Mouse (Mus musculus): ENCODE data around the gene Cd5. TPM values are rescaled to one million over a fixed set of nuclear protein-coding genes. Genes with fewer than 3 reads are reported as not detected.

Cd5 gene
- polyA plus RNA-seq, 1 experiment from 2014 or later, result 0.42 TPM

GRCm38 (mm10) chr19:10712646-10713045 lies 26.2 kb downstream of the Cd5 start:
- Histone ChIP-seq H3K36me3 (peaks cover 56% of the 10 kb centered on the region), H3K27ac (no peak overlapping the region), H3K9ac (no peak overlapping the region), H3K4me3 (no peak overlapping the region), H3K27me3 (no peaks in the 10 kb centered on the region), H3K4me2 (no peak overlapping the region), H3K9me3 (no peaks in the 10 kb centered on the region), H3K4me1 (peaks cover 21% of the 10 kb centered on the region)
- 93% methylated on average over 12 of the region's 12 CpGs for WGBS
- ATAC-seq (ENCODE audit: insufficient number of reproducible peaks, insufficient read depth, low FRiP score, low TSS enrichment, low read depth), result no peak

GRCm38 (mm10) chr19:10712194-10712593 lies 26.6 kb downstream of the Cd5 start:
- no peak overlapping the region for H3K4me2 ChIP-seq
- H3K4me3 ChIP-seq, result no peak overlapping the region
- 93% methylated on average over 7 of the region's 7 CpGs for WGBS
- no peaks in the 10 kb centered on the region for H3K9me3 ChIP-seq
- H3K9ac ChIP-seq, result no peak overlapping the region
- H3K27me3 ChIP-seq, result no peaks in the 10 kb centered on the region
- H3K36me3 ChIP-seq, result peaks cover 60% of the 10 kb centered on the region
- peaks cover 21% of the 10 kb centered on the region for H3K4me1 ChIP-seq
- no peak for ATAC-seq (ENCODE audit: insufficient number of reproducible peaks, insufficient read depth, low FRiP score, low TSS enrichment, low read depth)
- H3K27ac ChIP-seq, result no peak overlapping the region

- 87% methylated on average over 4 of the region's 4 CpGs for WGBS
- Histone ChIP-seq H3K9ac (no peak overlapping the region), H3K27me3 (no peaks in the 10 kb centered on the region), H3K4me2 (no peak overlapping the region), H3K4me1 (peaks cover 21% of the 10 kb centered on the region), H3K36me3 (peaks cover 70% of the 10 kb centered on the region), H3K27ac (no peak overlapping the region), H3K4me3 (no peak overlapping the region), H3K9me3 (no peaks in the 10 kb centered on the region)
- no peak for ATAC-seq (ENCODE audit: insufficient number of reproducible peaks, insufficient read depth, low FRiP score, low TSS enrichment, low read depth)
These were observed 28.1 kb downstream of the Cd5 start for GRCm38 (mm10) chr19:10710751-10711150.

GRCm38 (mm10) chr19:10710088-10710511 lies 28.7 kb downstream of the Cd5 start:
- 75% methylated on average over 9 of the region's 9 CpGs for WGBS
- 0 out of 2 replicates have a peak, but pooled peaks have one; percentile 5 for ATAC-seq (ENCODE audit: insufficient number of reproducible peaks, insufficient read depth, low FRiP score, low TSS enrichment, low read depth)
- Histone ChIP-seq H3K4me1 (peaks cover 23% of the 10 kb centered on the region), H3K9ac (no peak overlapping the region), H3K4me3 (no peak overlapping the region), H3K27ac (peak overlapping the region; percentile 68), H3K9me3 (no peaks in the 10 kb centered on the region), H3K36me3 (peaks cover 70% of the 10 kb centered on the region), H3K27me3 (no peaks in the 10 kb centered on the region), H3K4me2 (no peak overlapping the region)

GRCm38 (mm10) chr19:10709360-10710087 lies 29.3 kb downstream of the Cd5 start:
- H3K9ac ChIP-seq, result peak overlapping the region; percentile 51; the same call in 1 of the 2 replicates
- H3K4me1 ChIP-seq, result peaks cover 25% of the 10 kb centered on the region
- H3K27ac ChIP-seq, result peak overlapping the region; percentile 68
- no peaks in the 10 kb centered on the region for H3K9me3 ChIP-seq
- H3K4me2 ChIP-seq, result 0 out of 2 replicates have a peak overlapping the region, but pooled peaks have one; percentile 5
- no peak overlapping the region for H3K4me3 ChIP-seq
- H3K27me3 ChIP-seq, result no peaks in the 10 kb centered on the region
- peak; percentile 56 for ATAC-seq (ENCODE audit: insufficient number of reproducible peaks, insufficient read depth, low FRiP score, low TSS enrichment, low read depth)
- H3K36me3 ChIP-seq, result peaks cover 70% of the 10 kb centered on the region
- 28% methylated on average over 8 of the region's 8 CpGs for WGBS

GRCm38 (mm10) chr19:10708900-10709299 lies 29.9 kb downstream of the Cd5 start:
- 71% methylated on average over 6 of the region's 6 CpGs for WGBS
- no peaks in the 10 kb centered on the region for H3K9me3 ChIP-seq
- H3K36me3 ChIP-seq, result peaks cover 66% of the 10 kb centered on the region
- H3K4me1 ChIP-seq, result peaks cover 20% of the 10 kb centered on the region
- H3K4me2 ChIP-seq, result 0 out of 2 replicates have a peak overlapping the region, but pooled peaks have one; percentile 5
- H3K4me3 ChIP-seq, result no peak overlapping the region
- H3K27me3 ChIP-seq, result no peaks in the 10 kb centered on the region
- peak overlapping the region; percentile 68 for H3K27ac ChIP-seq
- ATAC-seq (ENCODE audit: insufficient number of reproducible peaks, insufficient read depth, low FRiP score, low TSS enrichment, low read depth), result no peak
- peak overlapping the region; percentile 51; the same call in 1 of the 2 replicates for H3K9ac ChIP-seq

- WGBS, result 91% methylated on average over 1 of the region's 1 CpGs
- Histone ChIP-seq H3K4me1 (peaks cover 20% of the 10 kb centered on the region), H3K9me3 (no peaks in the 10 kb centered on the region), H3K27me3 (no peaks in the 10 kb centered on the region), H3K36me3 (peaks cover 62% of the 10 kb centered on the region), H3K9ac (no peak overlapping the region), H3K27ac (no peak overlapping the region), H3K4me3 (no peak overlapping the region), H3K4me2 (no peak overlapping the region)
- no peak for ATAC-seq (ENCODE audit: insufficient number of reproducible peaks, insufficient read depth, low FRiP score, low TSS enrichment, low read depth)
These were observed 30.9 kb downstream of the Cd5 start for GRCm38 (mm10) chr19:10707881-10708280.

- Histone ChIP-seq H3K9ac (no peak overlapping the region), H3K36me3 (peaks cover 57% of the 10 kb centered on the region), H3K4me3 (no peak overlapping the region), H3K4me2 (no peak overlapping the region), H3K27ac (no peak overlapping the region), H3K9me3 (no peaks in the 10 kb centered on the region), H3K27me3 (no peaks in the 10 kb centered on the region), H3K4me1 (peaks cover 20% of the 10 kb centered on the region)
- no peak for ATAC-seq (ENCODE audit: insufficient number of reproducible peaks, insufficient read depth, low FRiP score, low TSS enrichment, low read depth)
- 74% methylated on average over 13 of the region's 13 CpGs for WGBS
These were observed 31.5 kb downstream of the Cd5 start for GRCm38 (mm10) chr19:10707087-10707875.

- Histone ChIP-seq H3K4me2 (no peak overlapping the region), H3K27me3 (no peaks in the 10 kb centered on the region), H3K27ac (no peak overlapping the region), H3K36me3 (peaks cover 30% of the 10 kb centered on the region), H3K9me3 (no peaks in the 10 kb centered on the region), H3K4me1 (peaks cover 34% of the 10 kb centered on the region), H3K9ac (no peak overlapping the region), H3K4me3 (no peak overlapping the region)
- ATAC-seq (ENCODE audit: insufficient number of reproducible peaks, insufficient read depth, low FRiP score, low TSS enrichment, low read depth), result no peak
- WGBS, result 91% methylated on average over 8 of the region's 8 CpGs
These were observed 35.3 kb downstream of the Cd5 start for GRCm38 (mm10) chr19:10703470-10703869.

GRCm38 (mm10) chr19:10702125-10702524 lies 36.7 kb downstream of the Cd5 start:
- H3K4me1 ChIP-seq, result peaks cover 45% of the 10 kb centered on the region
- no peaks in the 10 kb centered on the region for H3K9me3 ChIP-seq
- H3K4me3 ChIP-seq, result no peak overlapping the region
- peaks cover 16% of the 10 kb centered on the region for H3K36me3 ChIP-seq
- H3K27me3 ChIP-seq, result no peaks in the 10 kb centered on the region
- no peak overlapping the region for H3K4me2 ChIP-seq
- H3K27ac ChIP-seq, result no peak overlapping the region
- peak overlapping the region; percentile 2; the same call in 1 of the 2 replicates for H3K9ac ChIP-seq
- 79% methylated on average over 8 of the region's 8 CpGs for WGBS
- no peak for ATAC-seq (ENCODE audit: insufficient number of reproducible peaks, insufficient read depth, low FRiP score, low TSS enrichment, low read depth)

- Histone ChIP-seq H3K27ac (no peak overlapping the region), H3K27me3 (no peaks in the 10 kb centered on the region), H3K9me3 (no peaks in the 10 kb centered on the region), H3K4me2 (no peak overlapping the region), H3K4me1 (peaks cover 53% of the 10 kb centered on the region), H3K4me3 (no peak overlapping the region), H3K9ac (no peak overlapping the region), H3K36me3 (0 out of 2 replicates have a peak, but pooled peaks cover 8% of the 10 kb centered on the region)
- ATAC-seq (ENCODE audit: insufficient number of reproducible peaks, insufficient read depth, low FRiP score, low TSS enrichment, low read depth), result no peak
- 72% methylated on average over 6 of the region's 6 CpGs for WGBS
These were observed 37.6 kb downstream of the Cd5 start for GRCm38 (mm10) chr19:10701013-10701726.

Data from embryonic facial prominence, embryonic 13.5 days (tissue).